Mouse (Mus musculus) neural tube, embryonic 14.5 days (tissue): ENCODE data around the gene Rspry1. TPM values are rescaled to one million over a fixed set of nuclear protein-coding genes. Genes with fewer than 3 reads are reported as not detected.

Source experiments
- ATAC-seq: fragments of 200-750 bp; cut with Nextera tagmentation; 2 replicates; pipeline ENCODE4 v1.8.0; 2017; ENCODE audit warnings: low read depth, mild to moderate bottlenecking, moderate TSS enrichment, moderate library complexity
- H3K27ac ChIP-seq: fragments of 300-500 bp; sonication (generic); 2 replicates; pipeline ENCODE4 v1.5.1; 2014; ENCODE audit warnings: low read depth, mild to moderate bottlenecking, control low read depth, low read length, moderate library complexity, mixed read lengths
- H3K27me3 ChIP-seq: fragments of 300-500 bp; sonication (generic); 2 replicates; pipeline ENCODE4 v1.6.1; 2014; ENCODE audit warnings: low read length; ENCODE audit not compliant: control insufficient read depth, insufficient read depth
- H3K36me3 ChIP-seq: fragments of 300-500 bp; sonication (generic); 2 replicates; pipeline ENCODE4 v1.6.1; 2014; ENCODE audit warnings: low read length, mixed read lengths; ENCODE audit not compliant: control insufficient read depth, insufficient read depth
- H3K4me1 ChIP-seq: fragments of 300-500 bp; sonication (generic); 2 replicates; pipeline ENCODE4 v1.6.1; 2014; ENCODE audit warnings: low read length; ENCODE audit not compliant: control insufficient read depth, insufficient read depth
- H3K4me2 ChIP-seq: fragments of 300-500 bp; sonication (generic); 2 replicates; pipeline ENCODE4 v1.6.1; 2014; ENCODE audit warnings: mild to moderate bottlenecking, low read depth, low read length, control low read depth
- H3K4me3 ChIP-seq: fragments of 300-500 bp; sonication (generic); 2 replicates; pipeline ENCODE4 v1.5.1; 2014; ENCODE audit warnings: low read depth, low read length, control low read depth, mixed read lengths
- H3K9ac ChIP-seq: fragments of 300-500 bp; sonication (generic); replicated peaks from 2 replicates; pipeline ENCODE4 v1.6.1; 2014; ENCODE audit warnings: low read depth, mild to moderate bottlenecking, control low read depth, low read length, mixed read lengths
- H3K9me3 ChIP-seq: fragments of 300-500 bp; sonication (generic); 2 replicates; pipeline ENCODE4 v1.6.1; 2016; ENCODE audit warnings: low read length; ENCODE audit not compliant: control insufficient read depth
- WGBS: fragments of 180-500 bp; shearing (Covaris S2); extraction: QIAGEN DNeasy Blood & Tissue Kit; methylation state at CpG from one replicate; pipeline ENCODE4 v1.1.7; 2014; 5-methylcytosine and 5-hydroxymethylcytosine counted together
- polyA plus RNA-seq: library from polyadenylated mRNA; unstranded; fragments of >200 nt; fragmentation: Nextera tagmentation; extraction: Ambion mirVana; gene quantifications from 2 replicates; pipeline ENCODE4 v1.2.1, GENCODE M21; 2014

Rspry1 gene
- 50.2 and 56.4 TPM in 2 replicates for polyA plus RNA-seq

DNA sequence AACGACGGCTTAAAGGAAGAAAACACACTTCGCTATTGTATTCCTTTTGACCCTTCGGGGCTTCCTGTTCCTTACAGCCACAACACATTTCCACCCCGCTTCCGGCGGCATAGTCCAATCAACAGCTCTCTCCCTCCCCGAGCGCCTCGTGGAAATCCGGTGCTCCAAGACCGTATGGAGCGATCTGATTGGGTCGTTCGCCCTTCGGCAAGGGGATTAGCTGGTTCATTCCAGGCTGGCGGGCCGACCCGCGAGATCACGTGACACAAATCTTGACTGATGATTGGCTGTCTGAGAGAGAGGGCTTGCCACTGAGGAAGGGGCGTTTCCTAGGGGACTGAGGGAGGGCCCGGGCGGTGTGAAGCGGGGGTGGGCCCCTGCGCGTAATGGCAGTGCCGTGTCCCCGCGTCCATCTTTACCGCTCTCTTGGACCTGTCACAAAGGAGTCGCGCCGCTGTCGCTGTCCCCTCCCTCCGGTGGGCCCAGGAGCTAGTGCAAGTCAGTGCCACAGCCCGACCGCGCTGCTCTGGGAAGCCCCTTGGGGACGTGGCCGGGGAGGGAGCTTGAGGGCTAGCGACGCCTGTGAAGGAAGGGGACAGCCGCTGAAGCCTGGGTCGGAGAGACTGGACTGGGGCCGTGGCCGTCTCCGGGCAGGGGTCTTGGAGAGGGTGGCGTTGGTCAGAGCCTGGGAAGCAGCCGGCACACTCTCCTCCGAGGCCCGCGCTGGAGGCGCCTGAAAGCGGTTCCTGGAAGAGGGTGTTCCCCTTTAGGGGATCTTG, at the start of gene Rspry1, which contains the start of gene Fam192a:
TSS of gene Rspry1 (plus strand) at position 331 of the 779 bp plus-strand sequence.
TSS of gene Fam192a (minus strand) at position 391 of the 779 bp plus-strand sequence.
- Histone ChIP-seq H3K27me3 (0 out of 2 replicates have a peak, but pooled peaks cover 3% of the 10 kb centered on the region), H3K9ac (peak within 1 kb of the TSS; percentile 95), H3K4me2 (peak within 1 kb of the TSS; percentile 98), H3K4me1 (peaks cover 21% of the 10 kb centered on the region), H3K9me3 (no peaks in the 10 kb centered on the region), H3K36me3 (no peaks in the 10 kb centered on the region), H3K27ac (peak within 1 kb of the TSS; percentile 88), H3K4me3 (peak within 1 kb of the TSS; percentile 95)
- 1% methylated on average over 52 of the region's 55 CpGs for WGBS
- ATAC-seq: peak; percentile 100

GRCm38 (mm10) chr8:94552696-94553095, 49.0 kb upstream of the Rspry1 start:
- 85% methylated on average over 2 of the region's 2 CpGs for WGBS
- Histone ChIP-seq H3K36me3 (no peaks in the 10 kb centered on the region), H3K4me1 (peaks cover 18% of the 10 kb centered on the region; the same call in 1 of the 2 replicates), H3K27me3 (no peaks in the 10 kb centered on the region), H3K4me2 (no peak overlapping the region), H3K9me3 (no peaks in the 10 kb centered on the region), H3K9ac (no peak overlapping the region), H3K4me3 (no peak overlapping the region), H3K27ac (peak overlapping the region; percentile 30; the same call in 1 of the 2 replicates)
- no peak for ATAC-seq

DNA sequence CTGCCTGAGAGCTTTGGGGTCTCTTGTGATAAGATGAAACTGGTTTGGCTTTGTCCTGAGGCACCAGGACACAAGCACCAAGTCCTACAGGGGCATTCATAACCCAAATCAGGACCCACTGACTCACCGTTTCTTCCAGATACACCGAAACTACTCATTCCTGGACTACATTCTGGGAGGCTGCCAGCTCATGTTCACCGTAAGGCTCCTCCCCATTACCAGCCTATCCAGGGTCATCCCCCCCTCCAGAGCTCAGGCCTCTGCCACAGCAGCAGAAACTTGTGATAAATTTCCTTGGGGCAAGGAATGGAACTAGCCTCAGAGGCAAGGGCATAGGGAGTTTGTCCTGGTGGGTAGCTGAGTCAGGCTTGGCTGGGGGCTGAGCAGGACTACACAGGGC, 44.5 kb upstream of the Rspry1 start:
- Histone ChIP-seq H3K4me3 (no peak overlapping the region), H3K27me3 (no peaks in the 10 kb centered on the region), H3K4me1 (peaks cover under 1% of the 10 kb centered on the region; the same call in 1 of the 2 replicates), H3K27ac (no peak overlapping the region), H3K4me2 (no peak overlapping the region), H3K9ac (no peak overlapping the region), H3K36me3 (no peaks in the 10 kb centered on the region), H3K9me3 (no peaks in the 10 kb centered on the region)
- WGBS: 84% methylated on average over 3 of the region's 3 CpGs
- ATAC-seq: no peak

- peaks cover 4% of the 10 kb centered on the region for H3K4me1 ChIP-seq
- WGBS: 29% methylated on average over 5 of the region's 5 CpGs
- no peaks in the 10 kb centered on the region for H3K9me3 ChIP-seq
- H3K4me3 ChIP-seq: no peak overlapping the region
- peak overlapping the region; percentile 35; the same call in 1 of the 2 replicates for H3K27ac ChIP-seq
- no peak overlapping the region for H3K4me2 ChIP-seq
- H3K9ac ChIP-seq: no peak overlapping the region
- no peaks in the 10 kb centered on the region for H3K27me3 ChIP-seq
- ATAC-seq: peak; percentile 88
- no peaks in the 10 kb centered on the region for H3K36me3 ChIP-seq
Measured at GRCm38 (mm10) chr8:94561256-94561655, 40.5 kb upstream of the Rspry1 start.

DNA sequence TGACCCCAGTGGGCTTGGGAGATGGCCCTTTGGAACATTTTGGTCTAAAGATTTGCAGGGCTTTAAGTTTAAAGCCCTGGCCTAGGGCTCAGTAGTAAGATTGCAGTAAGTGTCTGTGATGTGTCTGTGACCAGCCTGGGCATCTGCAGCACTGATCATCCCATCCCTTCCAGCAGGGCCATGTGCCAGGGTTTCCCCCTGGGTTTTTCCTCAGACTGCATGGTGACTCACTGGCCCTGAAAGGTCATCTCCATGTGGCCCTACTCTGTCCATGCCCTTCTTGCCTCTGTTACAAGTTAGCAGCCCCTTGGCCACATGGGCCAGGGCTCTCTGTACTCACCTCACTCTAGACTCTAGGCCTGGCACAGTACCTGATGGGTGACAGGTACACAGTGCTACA, 37.3 kb upstream of the Rspry1 start:
- no peak overlapping the region for H3K4me3 ChIP-seq
- no peaks in the 10 kb centered on the region for H3K36me3 ChIP-seq
- no peak for ATAC-seq
- no peaks in the 10 kb centered on the region for H3K9me3 ChIP-seq
- H3K4me1 ChIP-seq: peaks cover 18% of the 10 kb centered on the region
- no peak overlapping the region for H3K9ac ChIP-seq
- H3K27me3 ChIP-seq: no peaks in the 10 kb centered on the region
- no peak overlapping the region for H3K27ac ChIP-seq
- no peak overlapping the region for H3K4me2 ChIP-seq

DNA sequence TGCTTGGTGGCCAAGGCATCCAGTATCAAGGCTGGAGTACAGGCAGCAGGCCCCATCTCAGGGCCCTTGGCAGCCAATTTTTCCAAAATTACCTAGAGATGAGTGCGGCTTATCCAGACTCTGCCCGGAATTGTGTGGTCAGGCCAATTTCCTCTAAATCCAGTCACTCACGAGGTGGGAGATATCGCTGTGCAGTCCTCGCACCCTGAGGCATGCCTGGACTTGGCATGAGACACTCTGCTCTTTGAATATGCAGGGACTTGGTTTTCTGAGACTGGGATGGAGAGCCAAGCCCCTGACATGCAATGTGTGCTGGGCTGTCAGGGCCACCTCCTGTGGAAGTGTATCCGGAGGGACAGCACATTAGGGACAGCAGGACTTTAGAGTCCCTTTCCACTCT, 35.7 kb upstream of the Rspry1 start:
- no peak overlapping the region for H3K9ac ChIP-seq
- H3K4me3 ChIP-seq: no peak overlapping the region
- peaks cover 18% of the 10 kb centered on the region for H3K4me1 ChIP-seq
- H3K9me3 ChIP-seq: no peaks in the 10 kb centered on the region
- ATAC-seq: no peak
- no peak overlapping the region for H3K4me2 ChIP-seq
- H3K27ac ChIP-seq: peak overlapping the region; percentile 74; the same call in 1 of the 2 replicates
- H3K36me3 ChIP-seq: no peaks in the 10 kb centered on the region
- WGBS: 65% methylated on average over 6 of the region's 6 CpGs
- no peaks in the 10 kb centered on the region for H3K27me3 ChIP-seq

- no peak; the same call in 1 of the 2 replicates for ATAC-seq
- Histone ChIP-seq H3K36me3 (no peaks in the 10 kb centered on the region), H3K9me3 (no peaks in the 10 kb centered on the region), H3K9ac (no peak overlapping the region; the same call in 1 of the 2 replicates), H3K27me3 (no peaks in the 10 kb centered on the region), H3K27ac (peak overlapping the region; percentile 74), H3K4me3 (no peak overlapping the region), H3K4me1 (peaks cover 18% of the 10 kb centered on the region), H3K4me2 (peak overlapping the region; percentile 9; the same call in 1 of the 2 replicates)
- WGBS: 39% methylated on average over 15 of the region's 15 CpGs
Measured at GRCm38 (mm10) chr8:94566446-94567158, 35.1 kb upstream of the Rspry1 start.

GRCm38 (mm10) chr8:94567159-94567849, 34.4 kb upstream of the Rspry1 start:
- peaks cover 18% of the 10 kb centered on the region for H3K4me1 ChIP-seq
- H3K4me3 ChIP-seq: no peak overlapping the region
- no peaks in the 10 kb centered on the region for H3K27me3 ChIP-seq
- no peaks in the 10 kb centered on the region for H3K9me3 ChIP-seq
- H3K9ac ChIP-seq: no peak overlapping the region; the same call in 1 of the 2 replicates
- WGBS: 50% methylated on average over 8 of the region's 8 CpGs
- no peaks in the 10 kb centered on the region for H3K36me3 ChIP-seq
- peak; percentile 95 for ATAC-seq
- peak overlapping the region; percentile 74 for H3K27ac ChIP-seq
- peak overlapping the region; percentile 9; the same call in 1 of the 2 replicates for H3K4me2 ChIP-seq
